ENCODE assay signal across 8 mouse cellular contexts in the genomic region with DNA sequence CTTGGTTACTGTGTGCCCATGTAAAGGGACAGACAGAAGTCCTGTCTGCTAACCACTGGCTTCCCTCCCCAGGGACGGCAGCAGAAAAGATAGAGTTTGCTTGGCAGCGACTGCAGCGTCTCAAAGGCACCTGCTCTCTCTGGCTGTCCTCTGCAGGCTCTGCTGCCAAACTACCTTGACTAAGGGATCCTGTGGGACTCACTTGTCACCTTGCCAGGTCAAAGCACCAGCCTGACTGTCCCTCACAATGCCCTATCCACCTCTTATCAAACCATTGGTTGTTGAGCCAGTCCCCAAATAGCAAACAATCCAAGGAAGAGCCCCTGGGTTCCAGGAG. TPM values are rescaled to one million over a fixed set of nuclear protein-coding genes. Genes with fewer than 3 reads are reported as not detected.
DNase-seq lines count a peak whose midpoint lies in the region; ATAC-seq and TF ChIP-seq lines count a peak whose summit lies in the region.

No protein-coding gene starts in this region.

- no peak for ATAC-seq in kidney, embryonic 14.5 days (ENCODE audit: low FRiP score, low TSS enrichment)
- ATAC-seq in forebrain, embryonic 15.5 days (replicated peaks) = no peak
- ATAC-seq in hindbrain, embryonic 12.5 days (ENCODE audit: low FRiP score) = no peak
- ATAC-seq in megakaryocyte-erythroid progenitor cell, adult 5-6 weeks (replicated peaks; ENCODE audit: low FRiP score, low TSS enrichment, poor library complexity, severe bottlenecking) = peak; percentile 27

- no peaks in the 10 kb centered on the region for H3K27me3 ChIP-seq in kidney, embryonic 14.5 days (ENCODE audit: control insufficient read depth, insufficient read depth, low read length)
- no peaks in the 10 kb centered on the region for H3K27me3 ChIP-seq in forebrain, embryonic 15.5 days
- no peaks in the 10 kb centered on the region for H3K27me3 ChIP-seq in hindbrain, embryonic 12.5 days

- no peak overlapping the region for H3K4me2 ChIP-seq in kidney, embryonic 14.5 days (replicated peaks; ENCODE audit: low read depth, low read length)
- peak overlapping the region; percentile 34 for H3K4me2 ChIP-seq in forebrain, embryonic 15.5 days (replicated peaks)
- H3K4me2 ChIP-seq in hindbrain, embryonic 12.5 days (replicated peaks) = no peak overlapping the region

- H3K9ac ChIP-seq in kidney, embryonic 14.5 days (ENCODE audit: low read depth, low read length) = peak overlapping the region; percentile 54; the same call in 1 of the 2 replicates
- H3K9ac ChIP-seq in forebrain, embryonic 15.5 days (replicated peaks) = peak overlapping the region; percentile 45
- H3K9ac ChIP-seq in hindbrain, embryonic 12.5 days = peak overlapping the region; percentile 61; the same call in 1 of the 2 replicates

- peaks cover 17% of the 10 kb centered on the region for H3K4me1 ChIP-seq in kidney, embryonic 14.5 days (ENCODE audit: control insufficient read depth, insufficient read depth, low read length)
- H3K4me1 ChIP-seq in bone marrow, adult 2 months (ENCODE audit: control insufficient read depth, insufficient read depth, low read length) = peaks cover 5% of the 10 kb centered on the region; the same call in 1 of the 2 replicates
- H3K4me1 ChIP-seq in forebrain, embryonic 15.5 days = peaks cover 18% of the 10 kb centered on the region
- peaks cover 18% of the 10 kb centered on the region for H3K4me1 ChIP-seq in hindbrain, embryonic 12.5 days

- WGBS in kidney, embryonic 14.5 days = 54% methylated on average over 3 of the region's 3 CpGs
- 0% methylated on average over 3 of the region's 3 CpGs for WGBS in bone marrow, adult 2 months
- WGBS in forebrain, embryonic 15.5 days = 33% methylated on average over 3 of the region's 3 CpGs
- WGBS in hindbrain, embryonic 12.5 days = 26% methylated on average over 3 of the region's 3 CpGs

- H3K9me3 ChIP-seq in kidney, embryonic 14.5 days (ENCODE audit: control insufficient read depth, low read length) = no peaks in the 10 kb centered on the region
- H3K9me3 ChIP-seq in forebrain, embryonic 15.5 days = no peaks in the 10 kb centered on the region
- no peaks in the 10 kb centered on the region for H3K9me3 ChIP-seq in hindbrain, embryonic 12.5 days (replicated peaks)

- no peak for TF ChIP-seq POLR2A in bone marrow, adult 2 months (IDR thresholded peaks at IDR 0.05; ENCODE audit: borderline replicate concordance, control insufficient read depth, low read depth, low read length)

- no peak for TF ChIP-seq CTCF in bone marrow, adult 2 months (IDR thresholded peaks at IDR 0.05; ENCODE audit: control insufficient read depth, insufficient read depth, low read length)

- H3K27ac ChIP-seq in kidney, embryonic 14.5 days (ENCODE audit: low read depth, low read length) = peak overlapping the region; percentile 86
- peak overlapping the region; percentile 92 for H3K27ac ChIP-seq in bone marrow, adult 2 months (ENCODE audit: control insufficient read depth, insufficient read depth, low read depth, low read length, poor library complexity)
- peak overlapping the region; percentile 96 for H3K27ac ChIP-seq in forebrain, embryonic 15.5 days (replicated peaks)
- H3K27ac ChIP-seq in hindbrain, embryonic 12.5 days = peak overlapping the region; percentile 97

- no peak for DNase-seq in kidney, adult 8-10 months
- no peak for DNase-seq in layer of hippocampus, postnatal 25 days (ENCODE audit: extremely low spot score in 1 of 2, low spot score in 1 of 2)
- no peak for DNase-seq in embryo, embryonic 9.5 days (ENCODE audit: extremely low spot score)

- no peaks in the 10 kb centered on the region for H3K36me3 ChIP-seq in kidney, embryonic 14.5 days (ENCODE audit: control insufficient read depth, insufficient read depth, low read length)
- H3K36me3 ChIP-seq in forebrain, embryonic 15.5 days = no peaks in the 10 kb centered on the region
- no peaks in the 10 kb centered on the region for H3K36me3 ChIP-seq in hindbrain, embryonic 12.5 days

- no peak overlapping the region for H3K4me3 ChIP-seq in kidney, embryonic 14.5 days (ENCODE audit: low read length)
- H3K4me3 ChIP-seq in bone marrow, adult 2 months (replicated peaks; ENCODE audit: control insufficient read depth, low read depth, low read length) = peak overlapping the region; percentile 17
- H3K4me3 ChIP-seq in forebrain, embryonic 15.5 days = no peak overlapping the region
- H3K4me3 ChIP-seq in hindbrain, embryonic 12.5 days = no peak overlapping the region

RNA-seq across cellular contexts. Expression of a gene that starts 38.0 kb away (rescaled TPM):
- polyA plus RNA-seq in kidney, embryonic 14.5 days (2014; fragmentation: Nextera tagmentation; extraction: Ambion mirVana) = 475 and 492 TPM in 2 replicates
- polyA plus RNA-seq in bone marrow, adult 2 months (2011; ENCODE audit: insufficient read depth, insufficient read length, low replicate concordance, missing spikeins) = 52.9 and 86.3 TPM in 2 replicates
- 409 and 412 TPM in 2 replicates for polyA plus RNA-seq in forebrain, embryonic 15.5 days (2015; fragmentation: Nextera tagmentation; extraction: Ambion mirVana)
- polyA plus RNA-seq in hindbrain, embryonic 12.5 days (2016; fragmentation: Nextera tagmentation; extraction: Ambion mirVana) = 557 and 561 TPM in 2 replicates
- 289 and 315 TPM in 2 replicates for total RNA-seq in megakaryocyte-erythroid progenitor cell, adult 5-6 weeks (2014; fragmentation: Nextera tagmentation)
- total RNA-seq in megakaryocyte-erythroid progenitor cell, adult 5-6 weeks (2017) = 118 and 123 TPM in 2 replicates
- total RNA-seq in layer of hippocampus, postnatal 25 days (2021) = 100 to 1,000 TPM; 187 to 192 TPM

RNA-seq across cellular contexts. Expression of a gene that starts 49.9 kb away (rescaled TPM):
- polyA plus RNA-seq in kidney, embryonic 14.5 days (2014; fragmentation: Nextera tagmentation; extraction: Ambion mirVana) = 23.3 and 23.5 TPM in 2 replicates
- polyA plus RNA-seq in bone marrow, adult 2 months (2011; ENCODE audit: insufficient read depth, insufficient read length, low replicate concordance, missing spikeins) = 7.9 and 13.3 TPM in 2 replicates
- polyA plus RNA-seq in forebrain, embryonic 15.5 days (2015; fragmentation: Nextera tagmentation; extraction: Ambion mirVana) = 33.2 and 35.3 TPM in 2 replicates
- polyA plus RNA-seq in hindbrain, embryonic 12.5 days (2016; fragmentation: Nextera tagmentation; extraction: Ambion mirVana) = 28.1 and 29.7 TPM in 2 replicates
- 29.8 and 33.8 TPM in 2 replicates for total RNA-seq in megakaryocyte-erythroid progenitor cell, adult 5-6 weeks (2014; fragmentation: Nextera tagmentation)
- total RNA-seq in megakaryocyte-erythroid progenitor cell, adult 5-6 weeks (2017) = 12.4 and 21.9 TPM in 2 replicates
- total RNA-seq in layer of hippocampus, postnatal 25 days (2021) = 10 to 100 TPM; 16.1 to 17.4 TPM
